Mouse (Mus musculus) forebrain, postnatal 0 days (tissue): Measurements from ENCODE around the gene Tyms. TPM values are rescaled to one million over a fixed set of nuclear protein-coding genes. Genes with fewer than 3 reads are reported as not detected.
A peak's percentile ranks its signal among the peaks of the same experiment; 100 is the strongest.

Experiments used
- ATAC-seq: fragments of 200-750 bp; cut with Nextera tagmentation; 2 replicates; pipeline ENCODE4 v1.8.0; 2017; ENCODE audit warnings: mild to moderate bottlenecking, moderate library complexity
- DNase-seq: peaks from one replicate; pipeline ENCODE4 v3.0.0-alpha.2; 2015
- H3K27ac ChIP-seq: fragments of 300-500 bp; sonication (generic); 2 replicates; pipeline ENCODE4 v1.5.1; 2014; ENCODE audit warnings: low read depth, mild to moderate bottlenecking, antibody characterized with exemption, low read length, moderate library complexity, mixed read lengths
- H3K27me3 ChIP-seq: fragments of 300-500 bp; sonication (generic); 2 replicates; pipeline ENCODE4 v1.6.1; 2014; ENCODE audit warnings: mild to moderate bottlenecking, low read length, mixed read lengths; ENCODE audit not compliant: insufficient read depth
- H3K36me3 ChIP-seq: fragments of 300-500 bp; sonication (generic); 2 replicates; pipeline ENCODE4 v1.6.1; 2014; ENCODE audit warnings: mild to moderate bottlenecking, moderate library complexity; ENCODE audit not compliant: insufficient read depth
- H3K4me1 ChIP-seq: fragments of 300-500 bp; sonication (generic); 2 replicates; pipeline ENCODE4 v1.6.1; 2014; ENCODE audit warnings: antibody characterized with exemption; ENCODE audit not compliant: insufficient read depth
- H3K4me2 ChIP-seq: fragments of 300-500 bp; sonication (generic); 2 replicates; pipeline ENCODE4 v1.6.1; 2014; ENCODE audit warnings: low read depth, mild to moderate bottlenecking, moderate library complexity
- H3K4me3 ChIP-seq: fragments of 300-500 bp; sonication (generic); 2 replicates; pipeline ENCODE4 v1.5.1; 2014; ENCODE audit warnings: low read depth, low read length, mixed read lengths
- H3K9ac ChIP-seq: fragments of 300-500 bp; sonication (generic); 2 replicates; pipeline ENCODE4 v1.6.1; 2014; ENCODE audit warnings: mild to moderate bottlenecking
- H3K9me3 ChIP-seq: fragments of 300-500 bp; sonication (generic); 2 replicates; pipeline ENCODE4 v1.6.1; 2016; ENCODE audit warnings: low read length
- CTCF ChIP-seq: sonication (generic); IDR thresholded peaks from 2 replicates; pipeline ENCODE4 v1.5.1; 2016; ENCODE audit warnings: antibody characterized with exemption, control low read depth, low read depth
- WGBS: fragments of 180-500 bp; shearing (Covaris S2); extraction: QIAGEN DNeasy Blood & Tissue Kit; methylation state at CpG from one replicate; pipeline ENCODE4 v1.1.7; 2014; 5-methylcytosine and 5-hydroxymethylcytosine counted together
- polyA plus RNA-seq: library from polyadenylated mRNA; unstranded; fragments of >200 nt; fragmentation: Nextera tagmentation; extraction: Ambion mirVana; gene quantifications from 2 replicates; pipeline ENCODE4 v1.2.1, GENCODE M21; 2015
- total RNA-seq: library from RNA; depleted of rRNA; stranded (reverse); fragments of >200 nt; gene quantifications from 2 replicates; pipeline ENCODE4 v1.2.3, GENCODE M21; 2014; rRNA removed

The Tyms gene
- total RNA-seq (12.3 and 14.3 TPM in 2 replicates), polyA plus RNA-seq (26.8 and 34.1 TPM in 2 replicates)

DNA sequence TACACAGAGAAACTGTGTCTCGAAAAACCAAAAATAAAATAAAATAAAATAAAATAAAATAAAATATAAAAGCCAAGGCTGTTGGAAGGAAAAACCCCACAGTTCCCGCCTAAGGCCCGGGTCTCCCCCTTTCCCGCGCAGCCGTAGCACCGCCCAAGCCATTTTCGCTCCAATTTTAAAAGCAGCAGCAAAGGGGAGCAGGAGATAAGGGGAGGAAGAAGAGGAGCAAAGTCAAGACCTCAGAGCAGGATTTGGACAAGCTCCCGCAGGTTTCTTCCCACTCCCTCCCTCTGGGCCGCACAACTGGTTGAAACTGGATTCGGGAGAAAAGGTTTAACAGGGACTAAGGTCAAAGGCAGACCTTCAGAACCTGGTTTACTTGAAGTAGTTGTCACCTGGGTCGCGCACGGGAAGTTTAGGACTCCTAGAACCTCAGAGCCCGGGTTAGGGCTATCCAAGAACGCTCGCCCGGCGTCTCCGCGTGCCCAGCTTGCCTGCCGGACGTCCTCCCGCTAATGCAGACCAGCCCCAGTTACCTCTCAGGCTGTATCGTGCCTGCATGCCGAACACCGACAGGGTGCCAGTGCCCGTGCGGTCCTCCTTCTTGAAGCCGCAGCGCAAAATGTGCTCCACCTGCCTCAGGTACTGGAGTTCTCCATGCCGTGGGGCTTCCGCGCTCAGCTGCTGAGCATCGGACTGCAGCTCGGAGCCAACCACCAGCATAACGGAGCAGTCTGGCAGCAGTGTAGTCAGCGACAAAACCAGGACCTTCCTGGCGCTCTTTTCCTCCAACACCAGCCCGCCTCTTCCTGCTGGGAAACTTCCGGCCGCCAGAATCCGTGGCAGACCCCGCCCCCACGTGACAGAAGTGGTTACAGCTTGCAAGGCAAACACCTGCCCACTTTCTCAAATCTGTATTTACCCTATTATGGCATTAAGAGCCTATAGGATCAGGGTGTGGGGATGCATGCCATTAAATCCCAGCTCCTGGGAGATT lies at the start of gene Tyms:
Gene Tyms, minus strand, starts transcription at position 793 of the 997 bp plus-strand sequence.
- peak within 1 kb of the TSS; percentile 81 for H3K4me2 ChIP-seq
- H3K36me3 ChIP-seq = peaks cover 4% of the 10 kb centered on the region; the same call in 1 of the 2 replicates
- peak within 1 kb of the TSS; percentile 56 for H3K9ac ChIP-seq
- H3K27me3 ChIP-seq = no peaks in the 10 kb centered on the region
- DNase-seq (peak; percentile 84), ATAC-seq (peak; percentile 96)
- H3K27ac ChIP-seq = peak within 1 kb of the TSS; percentile 60; the same call in 1 of the 2 replicates
- H3K4me1 ChIP-seq = no peaks in the 10 kb centered on the region
- H3K4me3 ChIP-seq = peak within 1 kb of the TSS; percentile 61
- TF ChIP-seq CTCF = no peak; the same call in 1 of the 2 replicates
- no peaks in the 10 kb centered on the region for H3K9me3 ChIP-seq
- WGBS = 1% methylated on average over 45 of the region's 45 CpGs

DNA sequence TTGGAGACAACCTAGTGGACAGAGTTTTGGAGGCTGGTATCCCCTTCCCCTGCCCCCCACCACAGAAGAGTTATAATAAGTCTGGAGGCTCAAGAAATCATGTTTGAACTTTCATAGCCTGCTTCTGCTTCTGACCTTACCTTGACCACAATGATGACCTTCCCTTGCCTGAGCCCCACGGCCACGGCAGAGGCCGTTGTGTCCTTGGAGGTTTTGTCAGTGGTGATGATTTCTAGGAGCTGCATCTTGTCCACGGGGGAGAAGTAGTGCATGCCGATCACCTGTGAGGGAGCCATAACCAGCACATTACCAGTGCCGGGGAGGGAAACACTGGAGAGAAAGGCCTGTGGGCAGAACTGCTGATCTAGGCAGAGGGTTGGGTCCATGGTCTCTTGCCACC lies 49.1 kb upstream of the Tyms start:
- no peaks in the 10 kb centered on the region for H3K4me1 ChIP-seq
- no peak for ATAC-seq
- DNase-seq = no peak
- no peaks in the 10 kb centered on the region for H3K9me3 ChIP-seq
- 94% methylated on average over 6 of the region's 6 CpGs for WGBS
- TF ChIP-seq CTCF = no peak
- no peak overlapping the region for H3K4me2 ChIP-seq
- no peak overlapping the region for H3K9ac ChIP-seq
- no peaks in the 10 kb centered on the region for H3K27me3 ChIP-seq
- no peak overlapping the region for H3K27ac ChIP-seq
- H3K4me3 ChIP-seq = no peak overlapping the region
- peaks cover 83% of the 10 kb centered on the region for H3K36me3 ChIP-seq

GRCm38 (mm10) chr5:30120106-30120505 lies 46.7 kb upstream of the Tyms start:
- DNase-seq = no peak
- no peak overlapping the region for H3K4me2 ChIP-seq
- no peak for ATAC-seq

DNA sequence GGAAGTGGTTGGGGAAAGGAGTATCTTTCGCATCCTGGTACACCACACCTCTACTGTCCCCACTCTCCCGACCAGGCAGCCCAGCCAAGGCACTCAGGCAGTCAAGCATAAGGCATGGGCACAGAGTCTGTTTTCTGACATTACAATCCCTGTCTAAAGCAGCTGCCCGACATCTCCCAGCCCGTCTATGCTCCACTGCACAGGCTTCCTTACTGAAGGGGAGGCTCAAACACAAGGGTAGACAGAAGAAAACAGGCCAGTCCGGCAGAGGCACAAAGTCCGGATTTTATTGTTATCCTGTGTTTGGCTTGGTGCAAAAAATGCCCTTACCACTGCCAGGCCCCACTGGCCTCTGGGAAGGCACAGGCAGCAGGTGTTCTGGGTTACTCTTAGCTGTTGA lies 45.7 kb upstream of the Tyms start:
- DNase-seq (no peak), ATAC-seq (no peak)
- peaks cover 61% of the 10 kb centered on the region for H3K36me3 ChIP-seq
- no peak overlapping the region for H3K9ac ChIP-seq
- no peaks in the 10 kb centered on the region for H3K9me3 ChIP-seq
- 85% methylated on average over 6 of the region's 6 CpGs for WGBS
- H3K4me2 ChIP-seq = no peak overlapping the region
- H3K4me3 ChIP-seq = no peak overlapping the region
- H3K4me1 ChIP-seq = no peaks in the 10 kb centered on the region
- TF ChIP-seq CTCF = no peak
- H3K27me3 ChIP-seq = no peaks in the 10 kb centered on the region
- no peak overlapping the region for H3K27ac ChIP-seq

More at GRCm38 (mm10) chr5:30120106-30120505, 46.7 kb upstream of the Tyms start:
- H3K4me3 ChIP-seq = no peak overlapping the region
- no peak overlapping the region for H3K9ac ChIP-seq
- no peak overlapping the region for H3K27ac ChIP-seq
- no peaks in the 10 kb centered on the region for H3K4me1 ChIP-seq
- H3K36me3 ChIP-seq = peaks cover 70% of the 10 kb centered on the region
- WGBS = 83% methylated on average over 7 of the region's 7 CpGs
- TF ChIP-seq CTCF = no peak
- H3K9me3 ChIP-seq = no peaks in the 10 kb centered on the region
- no peaks in the 10 kb centered on the region for H3K27me3 ChIP-seq

GRCm38 (mm10) chr5:30118018-30118417 lies 44.6 kb upstream of the Tyms start:
- H3K9ac ChIP-seq = no peak overlapping the region
- no peak for TF ChIP-seq CTCF
- no peaks in the 10 kb centered on the region for H3K27me3 ChIP-seq
- DNase-seq (no peak), ATAC-seq (no peak)
- H3K4me2 ChIP-seq = no peak overlapping the region
- WGBS = 81% methylated on average over 1 of the region's 1 CpGs
- H3K36me3 ChIP-seq = peaks cover 50% of the 10 kb centered on the region
- no peaks in the 10 kb centered on the region for H3K4me1 ChIP-seq
- H3K4me3 ChIP-seq = no peak overlapping the region
- no peak overlapping the region for H3K27ac ChIP-seq
- no peaks in the 10 kb centered on the region for H3K9me3 ChIP-seq

- no peak for ATAC-seq
- Histone ChIP-seq H3K9me3 (no peaks in the 10 kb centered on the region), H3K4me3 (no peak overlapping the region), H3K27me3 (no peaks in the 10 kb centered on the region), H3K9ac (no peak overlapping the region), H3K4me1 (no peaks in the 10 kb centered on the region), H3K4me2 (no peak overlapping the region), H3K27ac (no peak overlapping the region), H3K36me3 (peaks cover 28% of the 10 kb centered on the region)
- DNase-seq = no peak
- 41% methylated on average over 10 of the region's 10 CpGs for WGBS
- TF ChIP-seq CTCF = peak; percentile 39
These were observed 42.3 kb upstream of the Tyms start for GRCm38 (mm10) chr5:30115718-30116117.

DNA sequence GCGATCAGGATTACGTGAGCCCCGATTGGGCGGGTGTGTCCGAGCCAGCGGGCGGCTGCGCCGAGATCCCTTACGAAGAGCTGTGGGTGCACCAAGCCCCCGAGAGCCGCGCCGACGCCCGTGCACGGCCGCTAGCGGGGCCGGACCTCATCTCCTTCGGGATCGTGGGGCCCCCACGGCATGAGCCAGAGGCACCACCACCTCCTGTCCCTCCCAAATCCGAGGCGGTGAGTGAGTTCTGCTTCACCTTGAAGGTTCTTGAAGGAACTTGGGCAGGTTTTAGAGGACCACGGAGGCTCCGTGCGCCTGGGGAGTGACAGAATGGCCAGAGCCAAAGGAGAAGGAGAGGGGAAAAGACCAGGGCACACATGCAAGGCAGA lies 41.3 kb upstream of the Tyms start:
- Histone ChIP-seq H3K4me2 (peak overlapping the region; percentile 86), H3K9ac (peak overlapping the region; percentile 57), H3K4me1 (no peaks in the 10 kb centered on the region), H3K27ac (no peak overlapping the region), H3K4me3 (peak overlapping the region; percentile 55), H3K36me3 (peaks cover 18% of the 10 kb centered on the region), H3K27me3 (no peaks in the 10 kb centered on the region), H3K9me3 (no peaks in the 10 kb centered on the region)
- 8% methylated on average over 28 of the region's 28 CpGs for WGBS
- TF ChIP-seq CTCF = no peak
- DNase-seq = no peak
- ATAC-seq = peak; percentile 19
